Mouse (Mus musculus) midbrain, embryonic 16.5 days (tissue): ENCODE measurements around the gene Myo1a. TPM values are rescaled to one million over a fixed set of nuclear protein-coding genes. Genes with fewer than 3 reads are reported as not detected.
A peak's percentile ranks its signal among the peaks of the same experiment; 100 is the strongest.

Experiments
- ATAC-seq: fragments of 200-750 bp; cut with Nextera tagmentation; 2 replicates; pipeline ENCODE4 v1.8.0; 2017; ENCODE audit warnings: moderate TSS enrichment
- H3K27ac ChIP-seq: fragments of 300-500 bp; sonication (generic); 2 replicates; pipeline ENCODE4 v1.5.1; 2014; ENCODE audit warnings: mild to moderate bottlenecking, low read length, mixed read lengths
- H3K27me3 ChIP-seq: fragments of 300-500 bp; sonication (generic); 2 replicates; pipeline ENCODE4 v1.6.1; 2014; ENCODE audit warnings: low read depth, low read length, mixed read lengths; ENCODE audit not compliant: control insufficient read depth, insufficient read depth
- H3K36me3 ChIP-seq: fragments of 300-500 bp; sonication (generic); 2 replicates; pipeline ENCODE4 v1.6.1; 2014; ENCODE audit warnings: mild to moderate bottlenecking, low read length, moderate library complexity, mixed read lengths; ENCODE audit not compliant: control insufficient read depth, insufficient read depth
- H3K4me1 ChIP-seq: fragments of 300-500 bp; sonication (generic); 2 replicates; pipeline ENCODE4 v1.6.1; 2014; ENCODE audit warnings: mild to moderate bottlenecking, low read length, mixed read lengths; ENCODE audit not compliant: control insufficient read depth, insufficient read depth
- H3K4me2 ChIP-seq: fragments of 300-500 bp; sonication (generic); 2 replicates; pipeline ENCODE4 v1.6.1; 2014; ENCODE audit warnings: mild to moderate bottlenecking, low read length, mixed read lengths
- H3K4me3 ChIP-seq: fragments of 300-500 bp; sonication (generic); 2 replicates; pipeline ENCODE4 v1.5.1; 2014; ENCODE audit warnings: low read depth, mild to moderate bottlenecking, low read length, moderate library complexity, mixed read lengths
- H3K9ac ChIP-seq: fragments of 300-500 bp; sonication (generic); 2 replicates; pipeline ENCODE4 v1.6.1; 2014; ENCODE audit warnings: low read depth, low read length, mixed read lengths
- H3K9me3 ChIP-seq: fragments of 300-500 bp; sonication (generic); replicated peaks from 2 replicates; pipeline ENCODE4 v1.6.1; 2014; ENCODE audit warnings: mild to moderate bottlenecking, low read length, mixed read lengths; ENCODE audit not compliant: control insufficient read depth, poor library complexity, severe bottlenecking
- WGBS: fragments of 180-500 bp; shearing (Covaris S2); extraction: QIAGEN DNeasy Blood & Tissue Kit; methylation state at CpG from one replicate; pipeline ENCODE4 v1.1.7; 2014; 5-methylcytosine and 5-hydroxymethylcytosine counted together
- polyA plus RNA-seq: library from polyadenylated mRNA; unstranded; fragments of >200 nt; fragmentation: Nextera tagmentation; extraction: Ambion mirVana; gene quantifications from 2 replicates; pipeline ENCODE4 v1.2.1, GENCODE M21; 2015

The Myo1a gene
- polyA plus RNA-seq, 1 experiment from 2014 or later, result 0.93 TPM

DNA sequence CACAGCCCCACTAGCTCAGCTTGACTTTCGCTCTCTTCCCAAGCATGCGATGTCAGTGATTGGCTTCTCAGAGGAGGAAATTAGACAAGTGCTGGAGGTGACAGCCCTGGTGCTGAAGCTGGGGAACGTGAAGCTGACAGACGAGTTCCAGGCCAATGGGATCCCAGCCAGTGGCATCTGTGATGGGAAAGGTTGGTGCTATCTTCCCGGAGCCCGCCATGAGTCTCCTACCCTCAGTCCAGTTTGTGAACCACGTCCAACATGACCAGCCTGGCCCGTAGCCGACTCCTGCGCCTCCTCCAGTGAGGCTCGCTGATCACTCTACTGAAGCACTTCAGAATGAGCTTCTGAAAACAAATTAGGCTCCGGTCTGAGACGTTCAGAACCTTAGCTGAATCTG lies 5.4 kb downstream of the Myo1a start:
- Histone ChIP-seq H3K4me3 (no peak overlapping the region), H3K27ac (no peak overlapping the region), H3K27me3 (no peaks in the 10 kb centered on the region), H3K36me3 (no peaks in the 10 kb centered on the region), H3K9ac (no peak overlapping the region), H3K4me1 (no peaks in the 10 kb centered on the region), H3K9me3 (no peaks in the 10 kb centered on the region), H3K4me2 (no peak overlapping the region)
- ATAC-seq, result no peak
- 91% methylated on average over 13 of the region's 13 CpGs for WGBS

- Histone ChIP-seq H3K4me3 (no peak overlapping the region), H3K36me3 (no peaks in the 10 kb centered on the region), H3K4me2 (no peak overlapping the region), H3K4me1 (no peaks in the 10 kb centered on the region), H3K27me3 (no peaks in the 10 kb centered on the region), H3K27ac (no peak overlapping the region), H3K9me3 (no peaks in the 10 kb centered on the region), H3K9ac (no peak overlapping the region)
- ATAC-seq, result no peak
- WGBS, result 81% methylated on average over 6 of the region's 6 CpGs
Observed at GRCm38 (mm10) chr10:127712736-127713135, 7.8 kb downstream of the Myo1a start.

DNA sequence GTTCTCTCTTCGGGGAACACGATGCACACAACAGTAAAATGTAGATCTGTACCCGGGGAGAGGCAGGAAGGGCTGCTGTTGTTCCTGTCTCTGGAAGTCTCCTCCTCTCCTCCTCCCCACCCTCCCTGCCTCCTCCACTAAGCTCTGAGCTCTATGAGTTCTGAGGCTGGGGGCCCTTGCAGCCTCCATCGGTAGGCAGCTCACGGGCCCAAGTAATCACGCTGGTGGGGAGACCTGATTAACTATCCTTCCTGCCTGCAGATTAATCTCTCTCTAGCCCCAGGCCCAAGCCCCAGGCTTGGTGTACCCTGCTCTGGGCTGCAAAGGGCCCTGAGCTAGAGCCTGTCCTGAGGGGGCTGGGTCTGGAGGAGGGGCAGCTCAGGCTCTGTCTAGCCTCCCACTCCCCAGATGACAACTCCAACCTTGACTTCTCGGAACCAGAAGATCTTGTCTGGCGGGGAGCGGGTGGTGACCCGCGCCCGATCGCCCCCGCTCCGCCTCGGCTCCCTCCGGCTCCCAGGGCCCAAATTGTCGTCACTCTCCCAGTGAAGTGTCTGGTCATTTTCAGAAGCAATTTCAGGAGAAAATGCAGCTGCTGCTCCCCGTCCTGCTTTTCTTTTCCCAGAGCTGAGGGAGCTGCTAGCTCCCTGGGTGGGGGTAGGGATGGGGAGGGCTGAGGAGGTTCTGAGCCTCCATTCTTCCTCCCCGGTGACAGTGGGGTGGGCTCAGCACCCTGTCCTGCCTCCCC lies 16.9 kb downstream of the Myo1a start:
- Histone ChIP-seq H3K4me3 (no peak overlapping the region), H3K4me2 (peak overlapping the region; percentile 35), H3K36me3 (no peaks in the 10 kb centered on the region), H3K27me3 (no peaks in the 10 kb centered on the region), H3K27ac (peak overlapping the region; percentile 25; the same call in 1 of the 2 replicates), H3K9me3 (no peaks in the 10 kb centered on the region), H3K4me1 (peaks cover 16% of the 10 kb centered on the region), H3K9ac (0 out of 2 replicates have a peak overlapping the region, but pooled peaks have one; percentile 35)
- 7% methylated on average over 20 of the region's 20 CpGs for WGBS
- ATAC-seq, result peak; percentile 67

DNA sequence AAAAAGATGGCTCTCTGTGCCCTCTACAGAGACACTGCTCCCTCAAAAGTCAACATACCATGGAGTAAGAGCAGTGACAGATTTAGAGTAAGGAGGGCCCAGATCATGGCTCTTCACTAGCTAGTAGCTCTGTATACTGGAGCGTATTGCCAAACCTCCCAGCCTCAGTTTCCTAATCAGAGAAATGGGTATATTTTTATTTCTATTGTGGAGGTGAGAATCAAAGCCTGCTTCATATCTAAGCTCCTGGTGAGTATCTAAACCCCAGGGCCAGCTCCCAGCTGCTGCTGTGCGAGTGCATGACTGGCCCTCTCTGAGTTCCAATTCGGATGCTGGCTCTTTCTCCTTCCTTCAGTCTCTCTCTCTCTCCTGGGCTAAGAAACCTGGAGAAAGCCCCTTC lies 19.2 kb downstream of the Myo1a start, which contains the start of gene Tac2:
Gene Tac2 (plus strand): TSS at position 301 of the 400 bp plus-strand sequence.
- no peak within 1 kb of the TSS for H3K4me3 ChIP-seq
- H3K9ac ChIP-seq, result no peak within 1 kb of the TSS
- no peaks in the 10 kb centered on the region for H3K27me3 ChIP-seq
- H3K4me2 ChIP-seq, result no peak within 1 kb of the TSS
- 84% methylated on average over 3 of the region's 3 CpGs for WGBS
- ATAC-seq, result no peak
- no peak within 1 kb of the TSS for H3K27ac ChIP-seq
- H3K36me3 ChIP-seq, result no peaks in the 10 kb centered on the region
- no peaks in the 10 kb centered on the region for H3K9me3 ChIP-seq
- H3K4me1 ChIP-seq, result peaks cover 16% of the 10 kb centered on the region

GRCm38 (mm10) chr10:127725136-127725535 lies 20.2 kb downstream of the Myo1a start:
- peaks cover 16% of the 10 kb centered on the region for H3K4me1 ChIP-seq
- H3K4me3 ChIP-seq, result no peak overlapping the region
- no peaks in the 10 kb centered on the region for H3K9me3 ChIP-seq
- H3K9ac ChIP-seq, result no peak overlapping the region
- ATAC-seq, result no peak
- H3K27me3 ChIP-seq, result no peaks in the 10 kb centered on the region
- 91% methylated on average over 4 of the region's 4 CpGs for WGBS
- H3K36me3 ChIP-seq, result no peaks in the 10 kb centered on the region
- H3K4me2 ChIP-seq, result no peak overlapping the region
- no peak overlapping the region for H3K27ac ChIP-seq

DNA sequence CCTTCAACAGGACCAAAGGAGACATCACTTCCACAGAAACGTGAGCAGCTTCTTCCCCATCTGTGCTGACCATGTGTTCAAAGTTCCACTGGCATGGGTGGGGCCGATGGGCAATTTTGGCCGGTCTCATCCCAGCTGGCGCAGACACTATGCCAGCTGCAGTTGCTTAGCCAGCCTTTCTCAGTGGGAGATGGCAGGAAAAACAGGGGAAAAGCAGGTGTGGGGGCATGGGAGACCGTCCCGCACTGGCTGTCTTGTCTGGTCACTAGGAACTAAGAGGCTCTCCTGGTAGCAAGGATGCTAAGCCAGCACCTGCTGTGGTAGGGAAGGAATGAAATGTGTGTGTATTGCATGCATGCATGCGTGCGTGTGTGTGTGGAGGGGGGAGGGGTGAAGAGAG lies 23.5 kb downstream of the Myo1a start:
- Histone ChIP-seq H3K4me1 (peaks cover 10% of the 10 kb centered on the region), H3K4me3 (no peak overlapping the region), H3K27ac (no peak overlapping the region), H3K9me3 (no peaks in the 10 kb centered on the region), H3K9ac (no peak overlapping the region), H3K4me2 (no peak overlapping the region), H3K27me3 (no peaks in the 10 kb centered on the region), H3K36me3 (no peaks in the 10 kb centered on the region)
- ATAC-seq, result no peak
- WGBS, result 71% methylated on average over 8 of the region's 8 CpGs

DNA sequence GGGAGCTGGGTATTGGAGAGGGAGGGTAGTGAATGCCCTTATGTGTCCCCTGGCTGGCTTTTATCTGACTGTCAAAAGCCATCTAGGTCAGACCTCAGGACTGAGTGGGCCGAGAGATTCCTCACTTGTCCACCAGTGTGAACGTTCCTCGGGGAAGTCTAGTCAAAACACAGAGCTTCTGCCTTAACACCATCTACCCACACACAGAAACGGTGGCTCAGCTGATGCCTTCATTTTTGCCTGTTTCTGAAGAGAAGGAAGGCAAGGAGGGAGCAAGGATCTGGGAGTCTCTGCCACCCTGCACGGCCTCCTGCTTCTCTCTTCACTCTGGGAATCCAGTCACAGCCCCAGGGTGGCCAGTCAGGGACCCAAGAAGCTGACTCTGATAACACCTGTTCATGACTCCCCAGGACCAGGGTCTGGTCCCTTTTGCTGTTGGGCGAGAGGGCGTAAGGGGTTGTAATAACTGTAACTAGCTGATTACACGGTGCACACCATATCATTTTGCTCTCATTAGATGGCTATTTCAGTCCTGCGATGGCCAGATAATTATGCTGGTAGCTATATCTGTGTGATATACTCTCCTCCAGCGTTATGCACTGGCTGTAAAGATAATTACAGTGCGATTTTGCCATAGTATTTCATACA lies 25.4 kb downstream of the Myo1a start:
- peaks cover 4% of the 10 kb centered on the region; the same call in 1 of the 2 replicates for H3K27me3 ChIP-seq
- WGBS, result 40% methylated on average over 11 of the region's 11 CpGs
- H3K27ac ChIP-seq, result no peak overlapping the region; the same call in 1 of the 2 replicates
- H3K4me1 ChIP-seq, result peaks cover 10% of the 10 kb centered on the region
- H3K9ac ChIP-seq, result peak overlapping the region; percentile 33; the same call in 1 of the 2 replicates
- ATAC-seq, result no peak
- no peak overlapping the region for H3K4me3 ChIP-seq
- no peaks in the 10 kb centered on the region for H3K9me3 ChIP-seq
- H3K36me3 ChIP-seq, result no peaks in the 10 kb centered on the region
- no peak overlapping the region for H3K4me2 ChIP-seq

DNA sequence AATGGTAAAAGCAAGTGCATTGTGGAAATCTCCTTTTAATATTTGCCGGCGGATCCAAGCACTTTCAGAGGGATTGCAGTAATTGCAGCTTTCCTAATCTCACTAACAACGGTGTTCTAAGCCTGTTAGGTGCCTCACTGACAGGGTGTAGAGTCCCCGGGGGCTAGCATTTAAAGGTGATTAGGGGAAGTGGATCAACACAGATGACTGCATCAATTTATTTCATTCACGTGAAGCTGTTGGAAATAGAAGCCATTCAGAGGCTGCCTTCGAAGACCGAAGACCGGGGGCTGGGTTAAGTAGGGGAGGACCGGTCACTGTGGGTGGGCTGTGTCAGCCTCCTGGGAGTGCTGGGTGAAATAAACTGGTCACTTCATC lies 26.0 kb downstream of the Myo1a start:
- no peak overlapping the region for H3K4me3 ChIP-seq
- peak overlapping the region; percentile 33; the same call in 1 of the 2 replicates for H3K9ac ChIP-seq

DNA sequence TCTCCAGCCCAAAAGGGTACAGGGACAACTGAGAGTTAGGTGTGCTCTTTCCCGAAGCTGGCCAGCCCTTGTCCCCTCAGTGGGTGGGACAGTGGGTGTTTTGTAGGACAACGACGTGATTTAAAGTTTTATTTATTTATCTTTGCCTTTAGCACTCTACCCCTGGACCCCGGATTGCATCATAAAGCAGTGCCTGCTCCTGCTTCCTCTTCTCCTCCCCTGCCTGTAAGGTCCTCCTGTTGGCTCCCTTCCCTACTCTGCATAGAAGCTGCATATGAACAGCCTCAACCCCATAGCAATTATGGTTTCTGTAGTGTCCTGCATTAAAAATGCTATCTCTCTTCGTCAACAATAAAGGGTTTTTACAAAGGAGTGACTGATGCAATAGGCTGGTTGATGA lies 26.4 kb downstream of the Myo1a start:
- no peaks in the 10 kb centered on the region for H3K36me3 ChIP-seq
- no peak overlapping the region for H3K27ac ChIP-seq
- H3K9ac ChIP-seq, result no peak overlapping the region
- no peaks in the 10 kb centered on the region for H3K9me3 ChIP-seq
- WGBS, result 34% methylated on average over 5 of the region's 5 CpGs
- H3K4me1 ChIP-seq, result peaks cover 10% of the 10 kb centered on the region
- peaks cover 4% of the 10 kb centered on the region; the same call in 1 of the 2 replicates for H3K27me3 ChIP-seq
- ATAC-seq, result no peak
- H3K4me3 ChIP-seq, result no peak overlapping the region
- H3K4me2 ChIP-seq, result no peak overlapping the region

More for the DNA sequence above, 26.0 kb downstream of the Myo1a start:
- no peak overlapping the region for H3K4me2 ChIP-seq
- no peaks in the 10 kb centered on the region for H3K9me3 ChIP-seq
- H3K27me3 ChIP-seq, result peaks cover 4% of the 10 kb centered on the region; the same call in 1 of the 2 replicates
- peaks cover 10% of the 10 kb centered on the region for H3K4me1 ChIP-seq
- H3K36me3 ChIP-seq, result no peaks in the 10 kb centered on the region
- 12% methylated on average over 9 of the region's 9 CpGs for WGBS
- no peak overlapping the region; the same call in 1 of the 2 replicates for H3K27ac ChIP-seq
- ATAC-seq, result no peak
